Mouse (Mus musculus): ENCODE measurements around the gene Trub1. TPM values are rescaled to one million over a fixed set of nuclear protein-coding genes. Genes with fewer than 3 reads are reported as not detected.

Gene Trub1
- total RNA-seq, 2 experiments from 2014 or later = 18.5 to 18.8 TPM

Other genes with a start within 250 kb of the Trub1 start
- gene Ablim1, start 138.0 kb upstream of the Trub1 start, total RNA-seq (2021) = 100 to 1,000 TPM; 115 to 119 TPM
- gene Fam160b1, start 92.2 kb upstream of the Trub1 start, total RNA-seq (2021) = 10 to 100 TPM; 25.3 to 26.3 TPM
- gene Atrnl1, start 158.1 kb downstream of the Trub1 start, total RNA-seq (2021) = 100 to 1,000 TPM in 1 of 2 experiments, 10 to 100 TPM in 1; 99.0 to 112 TPM

Measured in left cerebral cortex, adult 18-20 months (tissue).